Mouse (Mus musculus): ENCODE data around the gene Sycp3. TPM values are rescaled to one million over a fixed set of nuclear protein-coding genes. Genes with fewer than 3 reads are reported as not detected.
"Not testable (repeated sequence)": the region's sequence is repeated elsewhere in the genome, so short reads cannot be mapped to it uniquely, and the experiment has no call there.

Sycp3 gene
- 1 to 10 TPM; 1.1 to 3.9 TPM for total RNA-seq (2021)
- long read RNA-seq, experiment 1, result 0 reads
- long read RNA-seq, experiment 2, partial matches to known transcripts, result 0 of 1 reads
- long read RNA-seq, experiment 2, other reads (novel, unspliced or antisense), result 0 of 1 reads

DNA sequence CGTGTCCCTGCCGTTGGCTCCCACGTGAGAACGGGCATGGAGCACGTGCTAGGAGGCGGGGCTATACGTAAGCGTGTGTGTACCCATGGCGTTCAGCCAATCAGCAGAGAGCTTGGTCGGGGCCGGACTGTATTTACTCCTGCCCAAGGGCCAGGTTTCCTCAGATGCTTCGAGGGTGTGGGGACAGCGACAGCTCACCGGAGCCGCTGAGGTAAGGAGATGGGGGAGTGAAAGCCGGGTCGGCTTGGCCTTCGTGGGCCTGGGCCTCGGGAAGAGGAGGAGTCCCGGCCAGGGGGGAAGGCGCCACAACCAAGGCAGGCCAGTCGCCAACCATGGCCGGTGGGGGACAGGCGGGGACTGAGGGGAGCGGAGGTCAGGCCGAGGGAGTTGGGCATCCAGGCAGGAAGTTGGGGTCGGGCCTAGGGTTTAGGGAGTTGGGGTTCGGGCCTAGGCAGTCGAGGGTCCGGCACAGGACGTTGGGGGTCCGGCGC is at the start of gene Sycp3:
Gene Sycp3 (plus strand): TSS at position 68 of the 491 bp plus-strand sequence.
- no peak for DNase-seq

GRCm38 (mm10) chr10:88409751-88410150 is 49.6 kb upstream of the Sycp3 start:
- no peak for DNase-seq

DNA sequence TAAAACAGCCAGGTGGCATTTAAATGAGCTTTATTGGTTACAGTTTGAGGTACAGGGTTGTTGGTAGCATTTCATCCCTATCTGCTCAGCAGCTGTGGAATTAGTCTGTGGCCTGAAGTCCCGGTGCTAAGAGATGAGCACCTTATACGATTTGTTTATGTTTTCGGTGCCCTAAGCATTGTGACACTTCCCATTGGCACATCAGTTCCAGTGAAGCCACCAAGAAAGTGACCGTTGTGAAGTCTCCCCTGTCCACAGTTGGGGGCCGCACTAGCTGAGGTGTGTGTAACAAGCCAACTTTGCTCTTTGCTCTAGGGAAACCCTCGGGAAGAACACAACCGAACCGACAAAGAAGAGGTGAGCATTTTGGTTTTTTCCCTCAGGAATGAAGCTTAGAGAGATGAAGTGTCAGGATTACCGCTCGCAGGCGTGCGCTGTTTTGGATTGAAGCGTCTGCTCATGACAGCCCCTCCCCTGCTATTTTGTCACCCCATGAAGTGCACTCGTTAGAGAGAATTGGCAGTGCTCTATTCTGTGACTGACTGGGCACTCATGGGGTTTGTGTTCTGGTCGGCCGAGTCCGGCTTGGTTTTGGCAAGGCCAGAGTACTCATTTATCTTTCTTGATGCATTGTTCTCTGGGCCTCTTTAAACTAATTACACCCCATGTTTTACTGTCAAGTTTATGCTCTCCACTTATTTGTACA is 46.9 kb upstream of the Sycp3 start:
- no peak for DNase-seq

DNA sequence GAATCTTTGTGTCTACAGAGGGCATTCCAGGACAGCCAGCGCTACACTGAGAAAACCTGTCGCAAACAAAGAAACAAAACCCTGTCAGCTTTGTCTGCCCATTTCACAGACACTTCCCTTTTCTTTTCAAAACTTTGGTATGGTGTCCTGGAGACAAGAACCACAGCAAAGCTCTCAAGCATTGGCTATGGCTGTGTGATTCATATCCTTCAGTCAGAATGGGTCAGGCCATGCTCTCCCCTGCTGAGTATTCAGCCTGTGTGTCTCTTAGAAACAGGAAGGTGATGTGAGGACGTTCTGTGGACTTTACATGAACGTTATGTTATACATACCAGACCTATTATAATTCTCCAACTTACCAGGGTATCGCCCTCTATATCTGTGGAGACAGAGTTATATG is 41.7 kb upstream of the Sycp3 start:
- no peak for DNase-seq

- DNase-seq, result no peak
Observed at GRCm38 (mm10) chr10:88420141-88420541, 39.2 kb upstream of the Sycp3 start.

DNA sequence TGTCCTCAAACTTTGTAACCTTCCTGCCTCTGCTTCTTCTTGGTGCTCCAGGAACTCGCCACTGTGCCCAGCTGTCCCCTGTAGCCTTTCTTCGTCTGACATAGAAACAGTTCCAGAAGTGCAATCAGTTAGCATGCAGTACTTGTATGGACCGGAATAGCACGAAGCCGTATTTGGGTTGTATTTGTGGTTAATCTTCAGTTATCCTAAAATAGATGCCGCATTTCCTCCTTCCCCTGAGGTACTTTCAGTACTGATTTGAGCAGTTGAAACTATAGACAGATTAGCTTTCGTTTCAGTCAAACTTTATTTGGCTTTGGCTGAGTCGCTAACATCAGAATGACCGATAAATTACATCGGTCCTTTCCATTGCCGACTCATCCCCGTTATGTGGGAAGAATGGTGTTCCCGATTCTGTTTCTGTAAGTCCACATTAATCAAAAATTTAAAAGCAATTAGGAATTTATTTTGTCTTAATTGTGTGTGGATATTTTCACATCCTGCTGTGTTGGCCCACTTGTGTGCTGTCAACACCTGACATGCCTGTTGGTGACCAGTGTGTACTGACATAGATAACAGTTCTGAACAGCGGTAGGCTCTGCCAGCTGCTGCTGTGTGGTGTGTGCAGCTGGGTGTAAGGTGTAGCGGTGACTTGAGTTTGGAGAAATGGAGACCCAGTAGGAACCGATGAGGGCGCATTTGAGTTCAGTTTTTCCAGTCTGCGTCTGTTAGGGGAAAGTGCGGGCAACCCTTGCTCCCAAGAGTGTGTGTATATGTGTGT is 38.5 kb upstream of the Sycp3 start:
- no peak for DNase-seq

DNA sequence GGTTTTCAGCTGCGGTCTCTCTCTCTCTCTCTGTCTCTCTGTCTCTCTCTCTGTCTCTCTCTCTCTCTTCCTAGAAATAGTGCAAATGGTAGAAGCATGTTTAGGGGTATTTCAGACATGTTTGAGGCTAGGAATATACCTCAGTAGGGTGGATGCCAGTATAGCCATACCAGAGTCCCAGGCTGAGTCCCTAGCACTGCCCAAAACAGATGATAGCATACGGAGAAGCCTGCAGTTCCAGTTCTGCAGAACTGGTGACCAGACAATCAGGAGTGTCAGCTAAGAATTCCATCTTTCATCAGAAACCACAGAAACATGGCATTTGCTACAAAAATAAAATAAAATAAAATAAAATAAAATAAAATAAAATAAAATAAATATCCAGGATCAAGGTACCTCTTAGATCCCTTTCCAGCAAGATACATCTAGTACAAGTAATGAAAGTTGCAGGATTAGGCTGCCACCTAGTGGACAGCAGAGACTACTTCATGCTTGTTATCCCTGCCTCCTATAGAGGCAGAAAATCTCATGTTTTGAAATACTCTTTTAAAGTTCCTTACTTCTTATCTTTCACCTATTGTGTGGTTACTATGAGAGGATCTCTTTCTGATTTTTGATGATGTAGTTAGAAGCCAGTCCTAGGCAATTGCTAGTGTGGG is 33.1 kb upstream of the Sycp3 start:
- peak; percentile 37 to 79 for DNase-seq

GRCm38 (mm10) chr10:88426896-88427295 is 32.5 kb upstream of the Sycp3 start:
- DNase-seq, result no peak

GRCm38 (mm10) chr10:88427998-88428397 is 31.4 kb upstream of the Sycp3 start:
- no peak for DNase-seq

- DNase-seq, result peak in 1 of 2 experiments; percentile 18
Observed at GRCm38 (mm10) chr10:88441224-88441623, 18.1 kb upstream of the Sycp3 start.

- DNase-seq, result peak; percentile 51 to 60
Observed at GRCm38 (mm10) chr10:88451221-88451620, 8.1 kb upstream of the Sycp3 start.

- no peak for DNase-seq
Observed at GRCm38 (mm10) chr10:88451990-88452389, 7.4 kb upstream of the Sycp3 start.

- DNase-seq, result no peak
Observed at GRCm38 (mm10) chr10:88457816-88458215, 1.6 kb upstream of the Sycp3 start.

DNA sequence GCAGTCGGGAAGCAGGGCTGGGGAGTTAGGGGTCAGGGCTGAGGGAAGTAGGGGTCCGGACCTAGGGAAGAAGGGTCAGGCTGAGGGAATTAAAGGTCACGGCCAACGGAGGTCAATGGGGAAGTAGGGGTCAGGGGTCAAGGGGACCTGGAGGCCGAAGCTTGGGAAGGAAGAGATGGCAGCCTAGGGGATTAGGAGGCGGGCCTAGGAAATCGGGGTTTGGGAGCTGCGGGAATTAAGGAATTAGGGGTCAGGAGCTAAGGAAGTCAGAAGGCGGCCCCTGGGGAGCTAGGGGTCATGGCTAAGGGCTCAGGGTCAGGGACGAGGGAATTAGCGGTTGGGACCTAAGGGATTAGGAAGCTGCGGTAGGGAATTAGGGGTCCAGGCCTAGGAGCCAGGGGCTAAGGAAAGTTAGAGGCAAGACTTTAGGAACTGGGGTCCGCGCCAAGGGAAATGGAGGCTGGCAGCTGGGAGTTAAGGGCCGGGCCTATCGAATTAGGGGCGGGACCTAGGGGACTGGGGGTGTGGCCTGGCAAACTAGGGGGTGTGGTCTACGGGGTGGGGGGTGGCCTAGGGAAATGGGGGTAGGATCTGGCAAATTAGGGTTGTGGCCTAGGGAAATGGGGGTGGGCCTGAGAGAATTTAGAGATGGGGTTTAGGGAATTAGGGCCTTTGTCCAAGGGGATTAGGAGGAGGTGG is 902 bp downstream of the Sycp3 start:
- no peak for DNase-seq

DNA sequence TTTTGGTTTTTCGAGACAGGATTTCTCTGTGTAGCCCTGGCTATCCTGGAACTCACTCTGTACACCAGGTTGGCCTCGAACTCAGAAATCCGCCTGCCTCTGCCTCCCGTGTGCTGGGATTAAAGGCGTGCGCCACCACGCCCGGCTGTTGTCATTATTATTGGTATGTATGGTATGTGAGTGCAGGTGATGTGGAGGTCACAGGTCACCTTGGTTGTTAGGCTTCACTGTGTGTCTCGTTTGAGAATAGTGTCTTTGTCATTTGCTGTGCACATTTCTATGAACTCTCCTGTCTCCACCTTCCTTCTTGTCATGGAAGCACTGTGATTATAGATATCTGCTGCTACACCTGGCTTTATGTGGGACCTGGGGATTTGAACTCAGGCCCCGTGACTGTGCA is 23.5 kb downstream of the Sycp3 start:
- not testable (repeated sequence) for DNase-seq

DNA sequence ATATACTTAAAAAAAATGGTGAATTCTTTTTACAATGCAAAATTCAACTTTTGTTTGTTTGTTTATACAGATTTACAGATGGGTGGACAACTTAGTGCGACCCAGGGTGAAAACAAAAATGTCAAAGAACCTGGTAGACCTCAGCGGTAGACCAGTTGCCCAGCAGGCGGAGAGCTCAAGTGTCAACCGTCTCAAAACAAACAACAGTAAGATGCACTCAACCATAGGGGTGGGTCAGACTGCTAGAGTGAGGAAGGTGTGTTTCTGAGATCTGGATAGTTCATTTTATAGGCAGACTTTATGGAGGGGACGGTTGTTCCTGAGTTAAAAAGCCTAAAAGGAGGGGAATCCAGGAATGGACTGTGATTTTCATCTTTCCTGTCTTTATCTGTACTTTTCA is 29.3 kb downstream of the Sycp3 start:
- DNase-seq, result no peak

GRCm38 (mm10) chr10:88491632-88492031 is 32.3 kb downstream of the Sycp3 start:
- peak in 1 of 2 experiments; percentile 5 for DNase-seq

DNA sequence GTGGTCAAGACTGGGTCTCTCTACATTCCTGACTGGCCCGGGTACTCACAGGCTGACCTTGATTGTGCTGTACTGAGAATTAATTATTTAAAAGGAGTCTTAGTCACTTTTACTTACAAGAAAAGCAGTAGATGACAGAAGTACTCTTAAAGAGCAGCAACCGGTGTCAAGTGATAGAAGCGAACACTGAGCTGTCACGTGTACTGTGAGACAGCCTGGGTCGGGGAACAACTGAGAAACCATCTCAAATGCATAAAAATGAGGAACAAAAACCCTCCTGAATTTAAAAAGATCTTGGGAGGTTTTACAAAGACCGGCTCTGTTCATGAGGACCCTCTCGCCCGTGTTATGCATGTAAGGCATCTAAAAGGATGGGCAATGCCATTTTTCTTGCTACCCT is 33.3 kb downstream of the Sycp3 start:
- no peak for DNase-seq

GRCm38 (mm10) chr10:88494959-88495587 is 35.7 kb downstream of the Sycp3 start:
- DNase-seq, result no peak

DNA sequence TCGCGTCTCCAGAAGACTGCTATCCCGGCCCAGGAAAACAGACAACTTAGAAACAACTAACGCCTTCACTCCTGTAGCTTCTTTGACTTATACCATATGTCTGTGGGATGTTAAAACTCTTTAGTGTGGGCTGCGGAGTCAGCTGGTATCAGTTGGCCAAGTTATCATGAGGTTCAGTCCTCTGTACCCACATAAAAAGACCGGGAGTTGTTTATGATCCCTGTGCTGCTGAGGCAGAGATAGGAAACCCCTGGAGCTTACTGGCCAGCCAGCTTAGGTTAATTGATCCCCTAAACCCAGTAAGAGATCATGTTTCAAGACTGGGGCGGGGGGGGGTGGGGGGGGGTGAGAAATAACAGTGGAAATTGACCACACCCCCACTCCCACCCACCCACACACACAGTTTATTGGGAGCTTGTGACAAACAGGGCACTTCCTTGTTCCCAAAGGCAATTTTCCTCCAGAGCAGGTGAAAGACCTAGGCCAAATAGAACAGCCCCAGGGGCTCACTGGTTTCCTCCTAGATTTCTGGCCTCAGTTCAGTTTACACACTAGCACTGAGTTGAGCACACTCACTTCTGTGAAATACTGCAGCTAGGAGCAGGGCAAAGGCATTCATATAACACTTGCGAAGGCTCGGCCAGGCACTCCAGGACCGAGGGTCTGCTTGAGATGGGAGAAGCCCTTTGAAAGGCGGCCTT is 37.6 kb downstream of the Sycp3 start:
- no peak for DNase-seq

GRCm38 (mm10) chr10:88499993-88500392 is 40.6 kb downstream of the Sycp3 start:
- no peak for DNase-seq
